Mouse (Mus musculus) neural tube, embryonic 12.5 days (tissue): ENCODE results near the gene Fam227a. TPM values are rescaled to one million over a fixed set of nuclear protein-coding genes. Genes with fewer than 3 reads are reported as not detected.
"Not testable (repeated sequence)": the region's sequence is repeated elsewhere in the genome, so short reads cannot be mapped to it uniquely, and the experiment has no call there.

ENCODE experiments used
- ATAC-seq: fragments of 200-750 bp; cut with Nextera tagmentation; 2 replicates; pipeline ENCODE4 v1.8.0; 2017; ENCODE audit warnings: low read depth, mild to moderate bottlenecking, moderate TSS enrichment, moderate library complexity; ENCODE audit not compliant: low FRiP score
- H3K27ac ChIP-seq: fragments of 300-500 bp; sonication (generic); 2 replicates; pipeline ENCODE4 v1.5.1; 2016
- H3K27me3 ChIP-seq: fragments of 300-500 bp; sonication (generic); replicated peaks from 2 replicates; pipeline ENCODE4 v1.6.1; 2016; ENCODE audit warnings: mild to moderate bottlenecking
- H3K36me3 ChIP-seq: fragments of 300-500 bp; sonication (generic); 2 replicates; pipeline ENCODE4 v1.6.1; 2016; ENCODE audit warnings: mild to moderate bottlenecking
- H3K4me1 ChIP-seq: fragments of 300-500 bp; sonication (generic); 2 replicates; pipeline ENCODE4 v1.6.1; 2016
- H3K4me2 ChIP-seq: fragments of 300-500 bp; sonication (generic); replicated peaks from 2 replicates; pipeline ENCODE4 v1.6.1; 2016; ENCODE audit warnings: mild to moderate bottlenecking
- H3K4me3 ChIP-seq: fragments of 300-500 bp; sonication (generic); 2 replicates; pipeline ENCODE4 v1.5.1; 2016
- H3K9ac ChIP-seq: fragments of 300-500 bp; sonication (generic); 2 replicates; pipeline ENCODE4 v1.6.1; 2016; ENCODE audit warnings: mild to moderate bottlenecking
- H3K9me3 ChIP-seq: fragments of 300-500 bp; sonication (generic); 2 replicates; pipeline ENCODE4 v1.6.1; 2016; ENCODE audit warnings: mild to moderate bottlenecking
- WGBS: fragments of 180-500 bp; shearing (Covaris S2); methylation state at CpG from one replicate; pipeline ENCODE4 v1.1.7; 2016; 5-methylcytosine and 5-hydroxymethylcytosine counted together
- polyA plus RNA-seq: library from polyadenylated mRNA; unstranded; fragments of >200 nt; fragmentation: Nextera tagmentation; extraction: Ambion mirVana; gene quantifications from 2 replicates; pipeline ENCODE4 v1.2.1, GENCODE M21; 2016

The Fam227a gene
- polyA plus RNA-seq, 1 experiment from 2014 or later: 6.0 TPM

GRCm38 (mm10) chr15:79681973-79682372 is 23.2 kb upstream of the Fam227a start:
- no peaks in the 10 kb centered on the region for H3K9me3 ChIP-seq
- ATAC-seq: no peak
- H3K4me1 ChIP-seq: peaks cover 36% of the 10 kb centered on the region
- no peak overlapping the region for H3K4me2 ChIP-seq
- H3K27ac ChIP-seq: no peak overlapping the region
- 91% methylated on average over 4 of the region's 4 CpGs for WGBS
- peaks cover 7% of the 10 kb centered on the region; the same call in 1 of the 2 replicates for H3K36me3 ChIP-seq
- no peaks in the 10 kb centered on the region for H3K27me3 ChIP-seq
- no peak overlapping the region for H3K9ac ChIP-seq
- H3K4me3 ChIP-seq: no peak overlapping the region

GRCm38 (mm10) chr15:79677936-79678335 is 19.2 kb upstream of the Fam227a start:
- H3K4me2 ChIP-seq: no peak overlapping the region
- no peaks in the 10 kb centered on the region for H3K9me3 ChIP-seq
- no peak overlapping the region for H3K9ac ChIP-seq
- no peak for ATAC-seq
- H3K36me3 ChIP-seq: peaks cover 42% of the 10 kb centered on the region
- WGBS: 87% methylated on average over 2 of the region's 2 CpGs
- no peaks in the 10 kb centered on the region for H3K27me3 ChIP-seq
- H3K4me1 ChIP-seq: no peaks in the 10 kb centered on the region; the same call in none of the 2 replicates
- no peak overlapping the region for H3K27ac ChIP-seq
- H3K4me3 ChIP-seq: no peak overlapping the region

- not testable (repeated sequence) for H3K4me1 ChIP-seq, H3K9ac ChIP-seq, ATAC-seq, H3K27me3 ChIP-seq, H3K9me3 ChIP-seq, H3K27ac ChIP-seq
- H3K4me2 ChIP-seq: peak overlapping the region; percentile 78
- 88% methylated on average over 11 of the region's 11 CpGs for WGBS
- H3K36me3 ChIP-seq: peaks cover 45% of the 10 kb centered on the region
- H3K4me3 ChIP-seq: peak overlapping the region; percentile 97; the same call in 1 of the 2 replicates
Observed at GRCm38 (mm10) chr15:79671828-79672348, 13.1 kb upstream of the Fam227a start.

GRCm38 (mm10) chr15:79670972-79671299 is 12.2 kb upstream of the Fam227a start:
- no peak overlapping the region for H3K27ac ChIP-seq
- no peaks in the 10 kb centered on the region for H3K9me3 ChIP-seq
- H3K36me3 ChIP-seq: peaks cover 45% of the 10 kb centered on the region
- peak; percentile 23; the same call in 1 of the 2 replicates for ATAC-seq
- H3K4me3 ChIP-seq: peak overlapping the region; percentile 97
- peaks cover 5% of the 10 kb centered on the region for H3K4me1 ChIP-seq
- WGBS: 1% methylated on average over 37 of the region's 37 CpGs
- H3K27me3 ChIP-seq: no peaks in the 10 kb centered on the region
- H3K9ac ChIP-seq: peak overlapping the region; percentile 81
- H3K4me2 ChIP-seq: peak overlapping the region; percentile 78

GRCm38 (mm10) chr15:79670249-79670971 is 11.7 kb upstream of the Fam227a start, which contains the start of gene Tomm22:
Gene Tomm22, plus strand, starts transcription at chr15:79670861.
- Histone ChIP-seq H3K4me2 (peak within 1 kb of the TSS; percentile 78), H3K4me1 (peaks cover 5% of the 10 kb centered on the region), H3K4me3 (peak within 1 kb of the TSS; percentile 97), H3K27me3 (no peaks in the 10 kb centered on the region), H3K9me3 (no peaks in the 10 kb centered on the region), H3K9ac (peak within 1 kb of the TSS; percentile 81), H3K36me3 (peaks cover 47% of the 10 kb centered on the region), H3K27ac (no peak within 1 kb of the TSS)
- ATAC-seq: peak; percentile 98
- 21% methylated on average over 33 of the region's 33 CpGs for WGBS

- no peaks in the 10 kb centered on the region for H3K27me3 ChIP-seq
- no peak overlapping the region for H3K27ac ChIP-seq
- H3K4me3 ChIP-seq: no peak overlapping the region
- no peak for ATAC-seq
- 81% methylated on average over 10 of the region's 10 CpGs for WGBS
- H3K4me1 ChIP-seq: peaks cover 5% of the 10 kb centered on the region
- H3K36me3 ChIP-seq: peaks cover 35% of the 10 kb centered on the region
- no peak overlapping the region for H3K9ac ChIP-seq
- no peaks in the 10 kb centered on the region for H3K9me3 ChIP-seq
- no peak overlapping the region for H3K4me2 ChIP-seq
Observed at GRCm38 (mm10) chr15:79669195-79669594, 10.4 kb upstream of the Fam227a start.

- ATAC-seq: no peak
- no peaks in the 10 kb centered on the region for H3K27me3 ChIP-seq
- H3K9ac ChIP-seq: no peak overlapping the region
- no peak overlapping the region for H3K27ac ChIP-seq
- H3K4me2 ChIP-seq: no peak overlapping the region
- H3K36me3 ChIP-seq: peaks cover 27% of the 10 kb centered on the region
- no peak overlapping the region for H3K4me3 ChIP-seq
- WGBS: 95% methylated on average over 8 of the region's 8 CpGs
- peaks cover 4% of the 10 kb centered on the region for H3K4me1 ChIP-seq
- no peaks in the 10 kb centered on the region for H3K9me3 ChIP-seq
Observed at GRCm38 (mm10) chr15:79664666-79665065, 5.9 kb upstream of the Fam227a start.

- no peak overlapping the region for H3K4me3 ChIP-seq
- ATAC-seq: no peak
- peaks cover 22% of the 10 kb centered on the region for H3K36me3 ChIP-seq
- 76% methylated on average over 4 of the region's 4 CpGs for WGBS
- H3K27ac ChIP-seq: no peak overlapping the region
- H3K4me2 ChIP-seq: no peak overlapping the region
- H3K9me3 ChIP-seq: no peaks in the 10 kb centered on the region
- peaks cover 6% of the 10 kb centered on the region for H3K4me1 ChIP-seq
- no peak overlapping the region for H3K9ac ChIP-seq
- H3K27me3 ChIP-seq: no peaks in the 10 kb centered on the region
Observed at GRCm38 (mm10) chr15:79661852-79662251, 3.1 kb upstream of the Fam227a start.

- Histone ChIP-seq H3K36me3 (peaks cover 8% of the 10 kb centered on the region), H3K27ac (peak overlapping the region; percentile 86; the same call in 1 of the 2 replicates), H3K27me3 (no peaks in the 10 kb centered on the region), H3K4me1 (peaks cover 6% of the 10 kb centered on the region), H3K4me2 (peak overlapping the region; percentile 80), H3K9me3 (no peaks in the 10 kb centered on the region), H3K4me3 (peak overlapping the region; percentile 61), H3K9ac (peak overlapping the region; percentile 79)
- ATAC-seq: no peak; the same call in 1 of the 2 replicates
- WGBS: 3% methylated on average over 16 of the region's 16 CpGs
Observed at GRCm38 (mm10) chr15:79657837-79658530, 772 bp downstream of the Fam227a start.

- Histone ChIP-seq H3K36me3 (peaks cover 4% of the 10 kb centered on the region), H3K4me3 (no peak overlapping the region), H3K27ac (no peak overlapping the region), H3K9me3 (no peaks in the 10 kb centered on the region), H3K4me2 (no peak overlapping the region), H3K4me1 (peaks cover 6% of the 10 kb centered on the region), H3K9ac (no peak overlapping the region), H3K27me3 (no peaks in the 10 kb centered on the region)
- 90% methylated on average over 14 of the region's 14 CpGs for WGBS
- no peak for ATAC-seq
Observed at GRCm38 (mm10) chr15:79656451-79656850, 2.3 kb downstream of the Fam227a start.

GRCm38 (mm10) chr15:79651481-79651880 is 7.3 kb downstream of the Fam227a start:
- Histone ChIP-seq H3K4me3 (no peak overlapping the region), H3K9me3 (no peaks in the 10 kb centered on the region), H3K4me2 (no peak overlapping the region), H3K27me3 (no peaks in the 10 kb centered on the region), H3K9ac (no peak overlapping the region), H3K36me3 (peaks cover 27% of the 10 kb centered on the region), H3K27ac (no peak overlapping the region), H3K4me1 (no peaks in the 10 kb centered on the region)
- ATAC-seq: no peak
- 80% methylated on average over 4 of the region's 4 CpGs for WGBS

- Histone ChIP-seq H3K36me3 (peaks cover 30% of the 10 kb centered on the region), H3K4me2 (no peak overlapping the region), H3K27ac (no peak overlapping the region), H3K4me3 (no peak overlapping the region), H3K9me3 (no peaks in the 10 kb centered on the region), H3K27me3 (no peaks in the 10 kb centered on the region), H3K4me1 (no peaks in the 10 kb centered on the region), H3K9ac (no peak overlapping the region)
- no peak for ATAC-seq
Observed at GRCm38 (mm10) chr15:79650569-79650968, 8.2 kb downstream of the Fam227a start.
